Mouse (Mus musculus) heart, adult 2 months (tissue): ENCODE measurements around the gene Ccna1.

ENCODE experiments used
- CTCF ChIP-seq: fragments of 200-600 bp; IDR thresholded peaks from 2 replicates; pipeline ENCODE4 v1.8.1; 2022; ENCODE audit warnings: antibody characterized with exemption, mild to moderate bottlenecking, moderate library complexity
- EP300 ChIP-seq: fragments of 200-500 bp; IDR thresholded peaks from 2 replicates; pipeline ENCODE4 v1.6.1; 2011; ENCODE audit warnings: low read depth, low read length, control low read depth; ENCODE audit not compliant: insufficient read depth

DNA sequence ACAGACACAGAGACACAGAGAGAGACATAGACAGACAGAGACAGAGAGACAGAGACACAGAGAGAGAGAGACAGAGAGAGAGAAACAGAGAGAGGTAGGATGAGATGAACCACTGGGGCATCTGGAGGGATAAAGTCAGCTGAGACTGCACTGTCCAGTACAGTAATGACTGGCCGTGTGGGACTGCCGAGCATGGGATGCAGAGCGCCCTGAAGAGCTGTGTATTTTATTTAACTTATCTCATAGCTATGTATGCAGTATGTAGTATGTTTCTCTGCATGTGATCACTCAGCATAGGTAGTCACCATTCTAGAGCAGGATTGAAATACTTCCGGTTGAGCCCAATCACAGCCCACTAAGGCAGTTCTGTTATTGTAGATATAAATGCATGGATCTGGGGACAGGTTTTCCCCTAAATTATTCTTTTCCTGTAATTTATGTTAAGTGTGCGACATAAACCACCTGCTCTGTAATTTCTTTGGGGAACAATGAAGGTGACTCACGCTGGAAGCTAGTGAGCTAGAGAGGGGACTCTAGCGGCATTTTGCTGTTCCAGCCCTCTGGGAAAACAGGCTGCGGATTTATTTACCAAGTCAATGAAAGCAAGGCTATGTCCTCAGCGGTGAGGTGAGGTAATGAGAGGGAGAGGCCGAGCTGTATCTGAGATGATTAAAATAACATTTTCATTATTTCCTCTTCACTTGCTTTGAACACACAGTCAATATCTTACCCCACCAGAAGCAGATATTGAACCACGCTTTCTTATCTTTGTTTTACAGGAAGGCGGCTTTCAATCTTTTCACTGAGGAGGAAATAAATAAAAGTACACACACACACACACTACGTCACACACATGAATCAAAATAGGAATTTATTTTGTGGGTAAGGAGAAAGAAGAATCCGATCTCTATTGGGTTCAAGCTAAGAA lies 10.7 kb upstream of the Ccna1 start:
- TF ChIP-seq EP300, result no peak
- no peak for TF ChIP-seq CTCF
